Mouse (Mus musculus) left cerebral cortex, postnatal 36 days (tissue): ENCODE measurements around the gene Hist2h3c2. TPM values are rescaled to one million over a fixed set of nuclear protein-coding genes. Genes with fewer than 3 reads are reported as not detected.
"Not testable (repeated sequence)": the region's sequence is repeated elsewhere in the genome, so short reads cannot be mapped to it uniquely, and the experiment has no call there.

Experiments
- DNase-seq, 2 experiments: peaks; one replicate each; pipeline ENCODE4 v3.0.0; 2021 to 2022; ENCODE audit warnings: low spot score in 2 of 2, mixed read lengths in 1 of 2
- intact Hi-C: fragments of 180-260 bp; cut with DNase I; formaldehyde crosslinking; loops from one replicate; pipeline ENCODE4 v1.15.1; 2025
- total RNA-seq, 2 experiments: library from RNA; stranded (reverse); gene quantifications; 2 replicates each; pipeline ENCODE4 v1.2.3; 2021

The Hist2h3c2 gene
- total RNA-seq, 2 experiments from 2014 or later = 5.9 to 6.1 TPM

DNA sequence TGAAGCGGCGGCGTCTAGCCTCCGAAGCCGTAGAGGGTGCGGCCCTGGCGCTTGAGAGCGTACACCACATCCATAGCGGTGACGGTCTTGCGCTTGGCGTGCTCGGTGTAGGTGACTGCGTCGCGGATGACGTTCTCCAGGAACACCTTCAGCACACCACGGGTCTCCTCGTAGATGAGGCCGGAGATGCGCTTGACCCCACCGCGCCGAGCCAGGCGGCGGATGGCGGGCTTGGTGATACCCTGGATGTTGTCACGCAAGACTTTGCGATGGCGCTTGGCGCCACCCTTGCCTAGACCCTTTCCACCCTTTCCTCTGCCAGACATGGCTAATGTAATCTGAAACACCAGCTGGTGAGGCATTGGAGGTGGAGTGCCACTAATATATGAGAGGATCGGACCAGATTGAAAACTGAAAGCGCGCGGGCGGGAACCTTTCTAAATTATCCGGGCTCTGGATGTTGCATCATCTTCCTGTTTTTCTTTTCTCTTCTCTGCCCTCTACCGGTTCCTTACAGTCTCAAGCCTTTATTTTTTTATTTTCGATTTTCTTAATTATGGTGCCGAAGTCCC, 24.1 kb upstream of the Hist2h3c2 start, which contains the start of gene Hist2h4:
Hist2h4 (minus strand) TSS at position 333 of the 572 bp plus-strand sequence.
- DNase-seq = peak; percentile 96 to 98
- intact Hi-C loops = loop anchor here (2.0 to 10.0 kb wide), 3 partner anchors 42 to 334 kb away; partner anchors contain the start of genes Ankrd34a, Hist2h2ac and Hist2h2be

- intact Hi-C loops = loop anchor here (2.0 to 10.0 kb wide), 3 partner anchors 42 to 335 kb away; partner anchors contain the start of genes Ankrd34a, Hist2h2ac and Hist2h2be
- DNase-seq = peak; percentile 83 to 86
Measured at GRCm38 (mm10) chr3:96262216-96262875, 23.4 kb upstream of the Hist2h3c2 start.

GRCm38 (mm10) chr3:96261623-96262022, 22.7 kb upstream of the Hist2h3c2 start:
- intact Hi-C loops = loop anchor here (2.0 to 10.0 kb wide), 3 partner anchors 41 to 336 kb away; partner anchors contain the start of genes Ankrd34a, Hist2h2ac and Hist2h2be
- DNase-seq = no peak

- DNase-seq = no peak
- intact Hi-C loops = loop anchor here (5.0 to 10.0 kb wide), 2 partner anchors 195 to 337 kb away; partner anchors contain the start of gene Ankrd34a
Measured at GRCm38 (mm10) chr3:96260220-96260619, 21.3 kb upstream of the Hist2h3c2 start.

GRCm38 (mm10) chr3:96257190-96257589, 18.3 kb upstream of the Hist2h3c2 start:
- intact Hi-C loops = no loop called here
- DNase-seq = no peak

DNA sequence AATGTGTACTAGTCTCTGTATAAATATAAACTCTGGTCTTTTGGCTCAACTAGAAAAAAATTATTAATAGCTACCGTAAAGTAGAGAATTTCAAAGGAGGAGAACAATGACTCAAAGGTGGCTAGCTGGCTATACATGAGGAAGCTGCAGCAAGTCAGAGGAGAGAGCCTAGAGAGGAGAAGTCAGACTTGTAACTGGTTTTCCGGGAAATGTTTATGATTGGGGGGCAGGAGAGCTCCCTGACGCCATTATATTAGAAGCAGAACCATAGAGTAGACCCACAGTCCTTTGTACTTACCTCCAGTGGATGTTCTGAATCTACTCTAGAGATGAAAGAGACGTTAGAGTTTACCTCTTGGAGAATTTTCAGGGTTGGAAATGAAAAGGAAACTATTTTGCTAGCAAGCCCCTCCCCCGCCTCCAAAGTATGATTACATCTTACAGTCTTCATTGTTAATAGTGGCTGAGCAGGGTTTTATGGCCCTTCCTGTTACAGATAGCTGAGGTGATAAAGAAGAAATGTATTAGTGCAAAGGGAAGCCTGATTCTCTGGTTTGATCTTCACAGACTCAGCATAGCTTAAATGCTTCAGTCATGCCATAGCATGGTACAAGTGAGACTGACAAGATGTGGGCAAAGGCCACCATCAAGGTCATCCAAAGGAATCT, 17.1 kb upstream of the Hist2h3c2 start:
- intact Hi-C loops = no loop called here
- DNase-seq = no peak

DNA sequence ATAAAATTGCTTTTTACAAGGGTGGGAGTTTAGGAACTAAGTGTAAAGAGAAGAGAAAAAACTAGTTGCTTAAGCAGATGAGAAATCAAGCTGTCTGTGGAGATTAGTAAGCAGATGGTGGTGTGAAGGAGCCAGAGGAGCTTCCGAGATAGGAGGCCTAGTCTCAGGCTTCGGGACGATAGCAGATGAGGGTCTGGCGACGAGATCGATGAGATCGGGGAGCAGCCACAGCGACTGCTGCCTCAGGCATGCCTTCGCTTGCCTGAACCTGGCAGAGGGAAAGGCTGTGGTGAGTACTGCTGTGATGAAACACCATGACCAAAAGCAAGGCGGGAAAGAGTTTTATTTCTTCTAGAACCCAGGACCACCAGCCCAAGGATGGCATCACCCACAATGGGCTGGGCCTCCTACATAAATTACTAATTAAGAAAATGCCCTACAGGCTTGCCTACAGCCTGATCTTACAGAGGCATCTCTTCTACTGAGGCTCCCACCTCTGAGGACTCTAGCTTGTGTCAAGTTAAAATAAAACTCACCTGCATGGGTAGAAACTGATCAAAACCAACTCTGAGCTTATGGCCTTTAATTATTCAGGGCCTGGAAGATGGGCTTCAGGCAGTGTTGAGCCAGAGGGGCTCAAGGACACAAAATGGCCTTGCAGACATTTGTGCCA, 15.9 kb upstream of the Hist2h3c2 start:
- no peak for DNase-seq
- intact Hi-C loops = no loop called here

DNA sequence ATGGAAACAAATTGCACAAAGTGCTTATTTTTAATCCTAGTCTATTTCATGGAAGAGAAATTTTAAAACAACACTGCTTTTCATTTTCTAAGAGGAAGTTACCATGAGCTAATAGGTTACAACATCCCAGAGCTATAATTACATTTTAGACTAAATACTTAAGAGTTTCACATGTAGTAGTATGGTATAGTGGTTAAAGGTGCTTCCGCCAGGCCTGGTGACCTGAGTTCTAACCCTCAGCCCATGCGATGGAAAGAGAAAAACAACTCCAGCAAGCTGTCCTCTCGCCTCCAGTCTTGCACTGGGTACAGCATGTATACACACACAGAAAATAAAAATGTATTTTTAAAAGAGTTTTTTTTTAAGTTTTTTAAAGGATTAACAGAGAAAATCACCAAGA, 12.9 kb upstream of the Hist2h3c2 start:
- DNase-seq = no peak
- intact Hi-C loops = no loop called here

DNA sequence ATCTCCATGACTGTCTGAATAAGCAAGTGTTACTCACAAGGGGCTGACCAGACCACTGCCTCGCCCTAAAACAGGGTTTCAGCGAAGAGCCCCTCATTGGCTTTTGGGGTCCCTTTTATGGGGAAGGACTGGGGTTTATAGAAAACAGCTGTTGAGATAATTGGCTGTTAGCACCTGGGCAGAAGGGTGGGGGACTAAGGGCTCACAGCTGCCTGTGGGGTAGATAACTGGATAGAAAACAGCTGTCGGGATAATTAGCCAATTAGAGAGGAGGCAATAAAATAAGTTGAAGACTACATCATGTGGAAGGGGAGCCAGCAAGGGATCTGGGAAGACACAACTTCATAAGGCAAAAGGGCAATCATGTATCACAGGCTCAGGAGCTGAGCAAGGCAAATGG, 12.0 kb upstream of the Hist2h3c2 start:
- no peak for DNase-seq
- intact Hi-C loops = no loop called here

GRCm38 (mm10) chr3:96249034-96249345, 10.1 kb upstream of the Hist2h3c2 start:
- no peak for DNase-seq
- intact Hi-C loops = no loop called here

DNA sequence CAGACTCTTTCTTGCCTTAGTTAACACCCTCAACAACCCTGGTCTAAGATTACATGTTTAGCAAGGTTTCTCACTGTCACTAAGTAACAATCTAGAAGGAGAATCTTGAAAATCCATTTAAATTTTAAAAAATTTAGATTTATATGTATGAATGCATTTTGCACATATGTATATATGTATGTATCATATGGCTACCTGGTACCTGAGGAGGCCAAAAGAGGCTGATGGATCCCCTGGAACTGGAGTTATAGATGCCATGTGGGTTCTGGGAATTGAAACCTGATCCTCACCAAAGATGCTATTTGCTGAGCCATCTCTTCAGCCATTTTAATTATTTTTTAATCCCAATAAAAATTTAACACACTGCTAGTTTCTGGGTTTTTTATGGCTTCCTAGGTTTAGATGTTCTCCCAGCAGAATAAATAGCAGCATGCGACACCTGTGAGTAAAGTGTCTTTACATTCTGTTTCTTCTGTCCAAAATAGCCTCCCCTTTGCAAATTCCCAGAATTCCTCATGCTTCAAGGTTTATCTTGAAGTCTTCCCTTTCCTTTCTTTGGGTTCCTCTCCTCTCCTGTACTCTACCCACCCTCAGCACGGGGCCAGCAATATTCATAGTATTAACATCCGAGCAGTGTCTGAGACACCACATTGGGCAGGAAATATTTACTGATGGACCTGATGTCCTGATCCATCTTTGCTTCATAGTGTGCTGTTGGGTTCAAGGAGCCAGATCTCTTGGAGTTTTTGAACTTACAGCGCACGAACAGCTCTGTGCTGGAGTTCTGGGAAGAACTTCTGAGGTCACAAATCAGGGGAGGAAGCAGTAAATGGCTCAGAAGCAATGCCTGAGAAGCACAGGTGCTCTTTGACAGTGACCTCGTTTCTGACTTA, 9.5 kb upstream of the Hist2h3c2 start:
- intact Hi-C loops = no loop called here
- DNase-seq = no peak

GRCm38 (mm10) chr3:96247356-96248140, 8.6 kb upstream of the Hist2h3c2 start:
- intact Hi-C loops = no loop called here
- DNase-seq = no peak

DNA sequence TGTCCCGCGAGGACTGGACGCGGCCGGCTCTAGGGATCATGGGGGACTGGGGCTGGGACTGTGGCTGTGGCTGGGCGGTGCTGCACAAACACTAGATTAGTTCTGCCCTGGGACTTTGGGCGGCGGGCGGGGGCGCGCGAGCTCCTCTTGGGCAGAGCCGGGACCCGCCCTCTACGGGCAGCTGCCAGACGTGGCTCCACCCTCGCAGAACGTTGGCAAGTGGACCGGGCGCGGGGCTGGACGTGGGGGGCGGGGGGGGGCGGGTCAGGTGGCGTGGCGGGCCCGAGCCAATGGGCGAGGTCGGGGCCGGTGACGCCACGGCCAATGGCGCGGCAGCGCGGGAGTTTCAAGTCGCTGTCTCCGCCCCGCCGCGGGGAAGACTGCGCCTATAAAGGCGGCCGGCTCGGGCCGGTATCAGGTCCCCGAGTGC, 7.5 kb upstream of the Hist2h3c2 start, which contains the start of gene Hist2h3c1:
Hist2h3c1 (plus strand) TSS at position 259 of the 430 bp plus-strand sequence.
- DNase-seq, intact Hi-C loops: not testable (repeated sequence)

GRCm38 (mm10) chr3:96246018-96246417, 7.1 kb upstream of the Hist2h3c2 start:
- DNase-seq, intact Hi-C loops: not testable (repeated sequence)

DNA sequence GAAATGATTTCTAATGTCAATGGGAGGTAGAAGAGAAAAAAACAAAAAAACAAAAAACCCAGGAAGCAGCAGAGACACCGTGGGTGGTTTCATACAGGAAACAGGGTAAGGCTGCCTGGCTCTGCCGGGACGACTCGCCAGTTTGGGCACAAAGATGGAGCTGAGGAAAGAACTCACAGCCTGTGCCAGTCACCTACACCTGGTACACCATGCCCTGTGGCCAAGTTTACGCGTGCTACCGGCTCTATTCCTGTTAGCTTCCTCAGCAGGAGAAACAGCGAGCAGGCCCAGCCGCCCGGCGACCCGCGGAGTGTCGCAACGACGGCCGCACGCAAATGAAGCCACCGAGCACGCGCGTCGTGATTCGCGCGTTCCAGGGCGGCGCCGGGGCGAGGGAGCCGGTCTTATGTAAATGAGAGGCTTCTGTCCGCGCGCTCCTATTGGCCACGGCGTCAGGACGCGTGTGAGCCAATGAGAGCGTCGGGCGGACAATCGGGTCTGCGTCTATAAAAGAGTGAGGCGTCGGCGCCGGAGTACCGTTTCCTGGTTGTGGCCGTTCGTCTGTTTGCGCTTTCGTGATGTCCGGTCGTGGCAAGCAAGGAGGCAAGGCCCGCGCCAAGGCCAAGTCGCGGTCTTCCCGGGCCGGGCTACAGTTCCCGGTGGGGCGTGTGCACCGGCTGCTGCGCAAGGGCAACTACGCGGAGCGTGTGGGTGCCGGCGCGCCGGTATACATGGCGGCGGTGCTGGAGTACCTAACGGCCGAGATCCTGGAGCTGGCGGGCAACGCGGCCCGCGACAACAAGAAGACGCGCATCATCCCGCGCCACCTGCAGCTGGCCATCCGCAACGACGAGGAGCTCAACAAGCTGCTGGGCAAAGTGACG, 6.3 kb upstream of the Hist2h3c2 start, which contains the start of gene Hist2h2aa1:
Hist2h2aa1 (plus strand) TSS at position 495 of the 884 bp plus-strand sequence.
- peak; percentile 89 for DNase-seq
- intact Hi-C loops = loop anchor here (2.0 kb wide), 1 partner anchor 24 kb away; the partner anchor contains the start of genes Hist2h2ac and Hist2h2be

- no peak for DNase-seq
- intact Hi-C loops = loop anchor here (2.0 kb wide), 1 partner anchor 23 kb away; the partner anchor contains the start of genes Hist2h2ac and Hist2h2be
Measured at GRCm38 (mm10) chr3:96243921-96244572, 5.1 kb upstream of the Hist2h3c2 start.
